Mouse (Mus musculus) MEL (cell line): ENCODE measurements around the gene Wdr62.

Experiments used
- CTCF ChIP-seq, 3 experiments: IDR thresholded peaks in 2 of 3; conservative IDR thresholded peaks in 1 of 3; 2 replicates each; pipeline ENCODE4 v1.5.1; 2011 to 2012; ENCODE audit warnings: low read length in 3 of 3, low read depth in 2 of 3, mild to moderate bottlenecking in 2 of 3, improper control_type of control experiment in 1 of 3, inconsistent platforms in 1 of 3, mixed read lengths in 1 of 3, moderate library complexity in 1 of 3; ENCODE audit not compliant: control insufficient read depth in 1 of 3, insufficient read depth in 1 of 3, poor library complexity in 1 of 3, severe bottlenecking in 1 of 3
- SIN3A ChIP-seq: IDR thresholded peaks from 2 replicates; pipeline ENCODE4 v1.6.1; 2012; ENCODE audit warnings: low read length, improper control_type of control experiment, inconsistent platforms

DNA sequence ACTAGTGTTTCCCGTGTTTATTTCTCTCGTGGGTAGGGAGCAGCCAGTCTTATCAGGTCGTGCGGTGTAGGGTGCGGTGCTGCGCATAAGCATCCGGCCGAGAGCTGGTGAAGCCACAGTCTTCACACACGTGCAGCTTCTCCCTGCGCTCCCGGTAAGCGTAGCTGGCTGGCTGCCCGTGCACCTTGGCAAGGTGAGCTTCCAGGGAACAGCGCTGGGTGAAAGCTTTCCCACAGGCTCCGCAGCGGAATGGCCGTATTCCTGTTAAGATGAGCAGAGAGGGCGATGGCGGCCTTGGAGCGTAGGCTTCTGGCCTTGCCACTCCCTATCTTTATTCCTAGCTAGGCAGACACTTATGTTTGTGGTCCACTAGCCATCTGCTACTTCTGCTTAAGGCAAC is 46.8 kb downstream of the Wdr62 start:
- TF ChIP-seq CTCF (IDR thresholded peaks at IDR 0.05 in 2 of 3, conservative IDR thresholded peaks at IDR 0.05 in 1 of 3; ENCODE audit: control insufficient read depth in 1 of 3, insufficient read depth in 1 of 3, low read depth in 2 of 3, low read length in 3 of 3, poor library complexity in 1 of 3, severe bottlenecking in 1 of 3) (no peak), SIN3A (no peak)
